Mouse (Mus musculus): ENCODE measurements around the gene Grk2. TPM values are rescaled to one million over a fixed set of nuclear protein-coding genes. Genes with fewer than 3 reads are reported as not detected.

The Grk2 gene
- polyA plus RNA-seq, 1 experiment from 2014 or later: 15.0 TPM

- Histone ChIP-seq H3K9ac (no peak overlapping the region), H3K36me3 (no peaks in the 10 kb centered on the region), H3K4me3 (no peak overlapping the region), H3K27ac (no peak overlapping the region), H3K4me1 (peaks cover 5% of the 10 kb centered on the region; the same call in 1 of the 2 replicates), H3K9me3 (no peaks in the 10 kb centered on the region), H3K4me2 (replicated peaks) (no peak overlapping the region), H3K27me3 (no peaks in the 10 kb centered on the region)
- no peak for ATAC-seq (ENCODE audit: insufficient number of reproducible peaks, insufficient read depth, low FRiP score, low TSS enrichment)
- WGBS: 63% methylated on average over 3 of the region's 3 CpGs
Observed at GRCm38 (mm10) chr19:4242416-4242815, 63.6 kb downstream of the Grk2 start.

GRCm38 (mm10) chr19:4240247-4240668 is 65.8 kb downstream of the Grk2 start:
- H3K4me2 ChIP-seq (replicated peaks): no peak overlapping the region
- H3K27me3 ChIP-seq: no peaks in the 10 kb centered on the region
- no peaks in the 10 kb centered on the region for H3K9me3 ChIP-seq
- no peak overlapping the region for H3K9ac ChIP-seq
- ATAC-seq (ENCODE audit: insufficient number of reproducible peaks, insufficient read depth, low FRiP score, low TSS enrichment): no peak
- H3K36me3 ChIP-seq: no peaks in the 10 kb centered on the region
- no peak overlapping the region for H3K27ac ChIP-seq
- H3K4me1 ChIP-seq: peaks cover 5% of the 10 kb centered on the region; the same call in 1 of the 2 replicates
- no peak overlapping the region for H3K4me3 ChIP-seq
- 46% methylated on average over 8 of the region's 8 CpGs for whole genome bisulfite sequencing

Small RNA genes lying within 50 kb of the gene (microRNA-seq; reads per million reads assigned to microRNA genes)
- gene Mir6985: not detected

Other genes starting within 250 kb of the Grk2 start
- not detected in 2 replicates for gene Gstp3, start 246.7 kb downstream of the Grk2 start, polyA plus RNA-seq (2016; fragmentation: Nextera tagmentation; extraction: Ambion mirVana)
- gene Cabp2, start 224.6 kb downstream of the Grk2 start, polyA plus RNA-seq (2016; fragmentation: Nextera tagmentation; extraction: Ambion mirVana): 0.22 TPM in 1 of 2 replicates, not detected in the other
- 55.6 and 55.7 TPM in 2 replicates for gene Cdk2ap2, start 209.0 kb downstream of the Grk2 start, polyA plus RNA-seq (2016; fragmentation: Nextera tagmentation; extraction: Ambion mirVana)
- gene Pitpnm1, start 206.2 kb downstream of the Grk2 start, polyA plus RNA-seq (2016; fragmentation: Nextera tagmentation; extraction: Ambion mirVana): 8.9 and 10.9 TPM in 2 replicates
- 85.2 and 90.8 TPM in 2 replicates for gene Aip, start 180.4 kb downstream of the Grk2 start, polyA plus RNA-seq (2016; fragmentation: Nextera tagmentation; extraction: Ambion mirVana)
- not detected in 2 replicates for gene Gpr152, start 166.4 kb downstream of the Grk2 start, polyA plus RNA-seq (2016; fragmentation: Nextera tagmentation; extraction: Ambion mirVana)
- gene Cabp4, start 162.2 kb downstream of the Grk2 start, polyA plus RNA-seq (2016; fragmentation: Nextera tagmentation; extraction: Ambion mirVana): not detected in 2 replicates
- gene Coro1b, start 157.6 kb downstream of the Grk2 start, polyA plus RNA-seq (2016; fragmentation: Nextera tagmentation; extraction: Ambion mirVana): 128 and 135 TPM in 2 replicates
- gene Ptprcap, start 152.6 kb downstream of the Grk2 start, polyA plus RNA-seq (2016; fragmentation: Nextera tagmentation; extraction: Ambion mirVana): 0.89 and 2.1 TPM in 2 replicates
- 59.7 and 71.7 TPM in 2 replicates for gene Rps6kb2, start 142.9 kb downstream of the Grk2 start, polyA plus RNA-seq (2016; fragmentation: Nextera tagmentation; extraction: Ambion mirVana)
- 2.6 and 3.7 TPM in 2 replicates for gene Carns1, start 130.7 kb downstream of the Grk2 start, polyA plus RNA-seq (2016; fragmentation: Nextera tagmentation; extraction: Ambion mirVana)
- 1.2 and 1.9 TPM in 2 replicates for gene Tbc1d10c, start 114.9 kb downstream of the Grk2 start, polyA plus RNA-seq (2016; fragmentation: Nextera tagmentation; extraction: Ambion mirVana)
- 782 and 783 TPM in 2 replicates for gene Ppp1ca, start 114.2 kb downstream of the Grk2 start, polyA plus RNA-seq (2016; fragmentation: Nextera tagmentation; extraction: Ambion mirVana)
- gene Rad9a, start 104.6 kb downstream of the Grk2 start, polyA plus RNA-seq (2016; fragmentation: Nextera tagmentation; extraction: Ambion mirVana): 42.7 and 45.2 TPM in 2 replicates
- gene Clcf1, start 92.0 kb downstream of the Grk2 start, polyA plus RNA-seq (2016; fragmentation: Nextera tagmentation; extraction: Ambion mirVana): 8.5 and 9.7 TPM in 2 replicates
- not detected in 2 replicates for gene AC109138.7, start 91.9 kb downstream of the Grk2 start, polyA plus RNA-seq (2016; fragmentation: Nextera tagmentation; extraction: Ambion mirVana)
- 14.9 and 21.6 TPM in 2 replicates for gene Pold4, start 74.3 kb downstream of the Grk2 start, polyA plus RNA-seq (2016; fragmentation: Nextera tagmentation; extraction: Ambion mirVana)
- gene Ssh3, start 37.0 kb downstream of the Grk2 start, polyA plus RNA-seq (2016; fragmentation: Nextera tagmentation; extraction: Ambion mirVana): 11.1 and 11.5 TPM in 2 replicates
- gene Ankrd13d, start 23.1 kb downstream of the Grk2 start, polyA plus RNA-seq (2016; fragmentation: Nextera tagmentation; extraction: Ambion mirVana): 11.0 and 13.4 TPM in 2 replicates
- gene Kdm2a, start 92.1 kb upstream of the Grk2 start, polyA plus RNA-seq (2016; fragmentation: Nextera tagmentation; extraction: Ambion mirVana): 61.6 and 65.4 TPM in 2 replicates
- 36.6 and 47.2 TPM in 2 replicates for gene Rhod, start 133.2 kb upstream of the Grk2 start, polyA plus RNA-seq (2016; fragmentation: Nextera tagmentation; extraction: Ambion mirVana)
- gene Syt12, start 171.2 kb upstream of the Grk2 start, polyA plus RNA-seq (2016; fragmentation: Nextera tagmentation; extraction: Ambion mirVana): 2.1 and 2.3 TPM in 2 replicates
- gene 2010003K11Rik, start 192.4 kb upstream of the Grk2 start, polyA plus RNA-seq (2016; fragmentation: Nextera tagmentation; extraction: Ambion mirVana): not detected in 2 replicates
- gene Pcx, start 204.2 kb upstream of the Grk2 start, polyA plus RNA-seq (2016; fragmentation: Nextera tagmentation; extraction: Ambion mirVana): 30.6 and 32.1 TPM in 2 replicates